Mouse (Mus musculus) kidney, adult 2 months (tissue): ENCODE results near the gene Dapp1. TPM values are rescaled to one million over a fixed set of nuclear protein-coding genes. Genes with fewer than 3 reads are reported as not detected.

Source experiments
- DNase-seq: peaks from one replicate; pipeline ENCODE4 v3.0.0; 2021
- H3K27ac ChIP-seq: fragments of 200-500 bp; 2 replicates; pipeline ENCODE4 v1.5.1; 2012; ENCODE audit warnings: low read depth, low read length, control low read depth, inconsistent platforms; ENCODE audit not compliant: insufficient read depth
- H3K27me3 ChIP-seq: fragments of 200-500 bp; replicated peaks from 2 replicates; pipeline ENCODE4 v1.6.1; 2012; ENCODE audit warnings: mild to moderate bottlenecking, moderate library complexity, low read length, inconsistent platforms; ENCODE audit not compliant: control insufficient read depth, insufficient read depth
- H3K36me3 ChIP-seq: fragments of 200-500 bp; 2 replicates; pipeline ENCODE4 v1.6.1; 2012; ENCODE audit warnings: mild to moderate bottlenecking, moderate library complexity, low read length, inconsistent platforms; ENCODE audit not compliant: control insufficient read depth, insufficient read depth
- H3K4me1 ChIP-seq: fragments of 200-500 bp; 2 replicates; pipeline ENCODE4 v1.6.1; 2011; ENCODE audit warnings: low read length; ENCODE audit not compliant: control insufficient read depth, insufficient read depth
- H3K4me3 ChIP-seq: fragments of 200-500 bp; 2 replicates; pipeline ENCODE4 v1.5.1; 2011; ENCODE audit warnings: mild to moderate bottlenecking, low read depth, low read length, control low read depth; ENCODE audit not compliant: insufficient read depth
- CTCF ChIP-seq: fragments of 200-500 bp; conservative IDR thresholded peaks from 2 replicates; pipeline ENCODE4 v1.5.1; 2011; ENCODE audit warnings: low read depth, mild to moderate bottlenecking, control low read depth, low read length, moderate library complexity, mixed read lengths; ENCODE audit not compliant: insufficient read depth, insufficient read length
- POLR2A ChIP-seq: fragments of 200-500 bp; IDR thresholded peaks from one replicate; pipeline ENCODE4 v1.6.1; 2011; ENCODE audit warnings: low read depth, low read length, control low read depth
- WGBS: fragments of 180-500 bp; shearing (Covaris S2); methylation state at CpG from one replicate; pipeline ENCODE4 v1.1.7; 2018; 5-methylcytosine and 5-hydroxymethylcytosine counted together
- polyA plus RNA-seq: library from polyadenylated mRNA; depleted of rRNA; stranded (reverse); fragments of >200 nt; gene quantifications from 2 replicates; pipeline ENCODE4 v1.2.3, GENCODE M21; 2012

Dapp1 gene
- polyA plus RNA-seq, 1 experiment, result 2.3 TPM

DNA sequence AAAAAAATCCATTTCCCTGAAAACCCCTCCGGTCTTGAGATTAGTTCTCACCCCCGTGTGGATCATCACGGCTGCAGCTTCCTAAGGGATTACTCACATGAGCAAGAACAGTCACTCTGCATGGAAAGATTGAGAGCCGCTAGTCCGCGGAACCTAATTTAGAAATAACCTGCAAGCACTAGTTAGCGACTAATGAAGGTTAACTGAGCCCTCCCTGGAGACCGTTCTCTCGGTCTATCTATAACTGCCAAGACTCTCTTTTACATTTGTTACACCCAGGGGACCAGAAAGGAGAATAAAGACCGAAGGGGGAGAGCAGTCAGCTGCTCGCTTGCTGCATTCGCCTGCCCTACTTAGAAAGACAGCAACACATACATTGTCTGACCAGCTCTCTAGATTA lies 35.5 kb upstream of the Dapp1 start:
- no peaks in the 10 kb centered on the region for H3K4me1 ChIP-seq
- H3K36me3 ChIP-seq, result no peaks in the 10 kb centered on the region
- 44% methylated on average over 12 of the region's 12 CpGs for WGBS
- H3K27me3 ChIP-seq, result no peaks in the 10 kb centered on the region
- no peak overlapping the region for H3K4me3 ChIP-seq
- H3K27ac ChIP-seq, result no peak overlapping the region
- no peak for DNase-seq
- TF ChIP-seq POLR2A, result no peak
- no peak for TF ChIP-seq CTCF

DNA sequence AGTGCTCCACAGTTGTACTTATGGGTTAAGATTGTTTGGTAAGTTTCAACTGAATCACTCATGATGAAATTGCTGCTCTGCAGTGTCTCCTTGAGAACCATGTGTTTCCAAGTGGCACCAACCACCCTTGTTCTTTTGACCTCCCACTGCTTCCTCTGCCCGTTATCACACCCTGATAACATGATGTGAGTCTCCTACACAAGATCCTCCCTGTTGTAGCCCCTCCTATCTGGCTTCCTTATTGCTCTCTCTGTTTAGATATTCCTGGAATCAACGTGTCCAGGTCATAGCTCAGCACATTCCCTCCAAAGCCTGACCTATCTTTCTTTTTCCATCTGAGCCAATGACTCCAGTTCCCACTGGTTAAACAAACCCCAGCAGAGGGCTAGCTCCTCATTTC lies 33.4 kb upstream of the Dapp1 start:
- Histone ChIP-seq H3K27me3 (no peaks in the 10 kb centered on the region), H3K27ac (no peak overlapping the region), H3K4me1 (no peaks in the 10 kb centered on the region), H3K36me3 (no peaks in the 10 kb centered on the region), H3K4me3 (no peak overlapping the region)
- TF ChIP-seq CTCF (no peak), POLR2A (no peak)
- no peak for DNase-seq
- 73% methylated on average over 2 of the region's 2 CpGs for WGBS

DNA sequence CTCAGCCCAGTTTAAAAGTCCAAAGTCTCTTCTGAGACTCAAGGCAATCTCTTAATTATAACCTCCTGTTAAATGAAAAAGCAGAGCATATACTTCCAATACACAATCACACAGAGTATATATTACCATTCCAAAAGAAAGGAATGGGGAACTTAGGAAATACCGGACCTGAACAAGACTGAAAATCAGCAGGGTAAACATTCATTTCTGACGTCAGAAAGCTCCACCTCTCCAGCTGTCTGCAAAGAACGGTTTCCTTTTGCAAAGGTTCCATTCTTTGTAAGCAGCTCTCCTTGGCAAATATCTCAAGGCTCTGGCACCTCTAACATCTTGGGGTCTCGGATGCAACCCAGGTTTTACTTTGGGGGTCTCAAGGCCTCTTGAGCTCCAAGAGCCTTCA lies 31.0 kb upstream of the Dapp1 start:
- no peaks in the 10 kb centered on the region for H3K36me3 ChIP-seq
- H3K4me1 ChIP-seq, result no peaks in the 10 kb centered on the region
- no peak overlapping the region for H3K27ac ChIP-seq
- no peaks in the 10 kb centered on the region for H3K27me3 ChIP-seq
- no peak for DNase-seq
- TF ChIP-seq POLR2A (no peak), CTCF (no peak)
- 41% methylated on average over 4 of the region's 4 CpGs for WGBS
- no peak overlapping the region for H3K4me3 ChIP-seq

DNA sequence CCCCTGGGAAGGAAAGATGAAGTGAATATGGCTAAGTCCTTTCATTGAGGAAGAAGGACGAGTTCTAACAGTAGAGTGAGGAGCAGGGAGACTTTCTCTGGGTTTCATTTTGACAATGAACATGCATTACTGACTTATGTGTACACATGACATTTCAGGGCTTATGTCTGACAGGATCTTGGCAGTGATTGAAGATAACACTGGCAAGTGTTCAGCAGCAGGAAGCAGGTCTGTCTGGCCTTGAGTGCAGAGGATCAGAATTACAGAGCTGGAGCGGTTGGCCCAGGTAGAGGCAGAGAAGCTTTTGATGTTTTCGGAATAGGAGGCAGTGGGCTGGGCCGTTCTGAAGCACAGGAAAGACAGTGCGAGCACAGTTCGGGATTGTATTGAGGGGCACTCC lies 26.8 kb upstream of the Dapp1 start:
- DNase-seq, result no peak
- TF ChIP-seq POLR2A (no peak), CTCF (no peak)

DNA sequence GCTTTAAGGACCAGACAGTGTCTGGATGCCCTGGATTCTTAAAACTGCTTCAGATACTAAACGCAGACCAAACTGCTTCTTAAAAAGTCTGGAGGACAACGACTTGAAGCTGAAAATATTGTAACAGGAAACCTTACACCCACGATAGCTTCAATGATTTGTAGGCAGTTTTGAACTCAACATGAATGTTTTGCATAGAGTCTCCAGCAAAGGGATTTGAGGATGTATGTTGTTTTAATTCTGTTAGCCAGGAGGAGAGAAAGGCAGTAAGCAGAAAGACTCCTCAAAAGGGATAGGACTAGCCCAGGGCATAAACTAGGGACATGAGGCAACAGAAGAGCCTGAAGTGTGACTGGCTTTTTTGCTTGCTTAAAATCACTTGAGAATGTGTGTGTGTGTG lies 25.6 kb upstream of the Dapp1 start:
- Histone ChIP-seq H3K4me1 (no peaks in the 10 kb centered on the region), H3K36me3 (no peaks in the 10 kb centered on the region), H3K27me3 (no peaks in the 10 kb centered on the region), H3K4me3 (no peak overlapping the region), H3K27ac (no peak overlapping the region)
- 27% methylated on average over 3 of the region's 3 CpGs for WGBS
- no peak for DNase-seq
- no peak for TF ChIP-seq POLR2A
- no peak for TF ChIP-seq CTCF

More for the DNA sequence above, 26.8 kb upstream of the Dapp1 start:
- H3K27me3 ChIP-seq, result no peaks in the 10 kb centered on the region
- H3K36me3 ChIP-seq, result no peaks in the 10 kb centered on the region
- H3K4me3 ChIP-seq, result no peak overlapping the region
- H3K4me1 ChIP-seq, result no peaks in the 10 kb centered on the region
- 74% methylated on average over 6 of the region's 6 CpGs for WGBS
- no peak overlapping the region for H3K27ac ChIP-seq

DNA sequence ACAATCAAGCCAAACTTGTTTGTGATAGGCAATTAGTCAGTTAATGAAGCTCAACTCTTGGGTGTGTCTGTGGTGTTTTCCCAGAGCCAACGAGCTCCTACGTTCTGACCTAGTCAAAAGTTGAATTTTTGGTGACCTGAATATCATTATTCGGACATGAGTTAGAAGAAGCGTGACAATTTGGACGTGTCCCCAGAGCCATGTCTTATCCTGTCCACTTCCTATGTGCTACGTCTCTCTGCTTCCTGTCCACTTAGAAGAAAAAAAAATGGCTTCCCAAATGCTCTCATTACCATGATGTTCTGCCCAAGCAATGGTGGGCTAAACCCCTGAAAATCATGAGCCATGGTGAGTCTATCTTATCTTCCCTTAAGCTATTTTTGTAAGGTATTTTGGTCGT lies 21.9 kb upstream of the Dapp1 start:
- Histone ChIP-seq H3K27me3 (no peaks in the 10 kb centered on the region), H3K27ac (no peak overlapping the region), H3K4me3 (no peak overlapping the region), H3K4me1 (no peaks in the 10 kb centered on the region), H3K36me3 (no peaks in the 10 kb centered on the region)
- 63% methylated on average over 7 of the region's 7 CpGs for WGBS
- DNase-seq, result no peak
- no peak for TF ChIP-seq CTCF
- no peak for TF ChIP-seq POLR2A

DNA sequence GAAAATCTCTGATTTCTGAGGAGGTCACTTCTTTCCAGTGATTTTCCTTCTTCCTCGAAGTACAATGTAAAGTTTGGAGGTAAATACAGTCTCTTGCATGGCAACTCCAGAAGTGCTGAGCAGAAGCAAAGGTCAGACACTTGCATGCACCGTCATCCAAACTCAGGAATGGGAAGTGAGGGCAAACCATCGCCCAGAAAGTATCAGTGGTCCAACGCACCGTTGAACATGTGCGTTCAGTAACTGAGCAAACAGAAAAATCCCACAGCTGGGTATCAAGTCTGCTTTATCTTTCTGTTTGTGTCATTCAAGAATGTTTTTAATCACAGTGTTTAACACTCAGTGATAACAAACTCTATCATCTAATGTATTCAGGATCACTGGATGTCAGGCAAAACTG lies 21.2 kb upstream of the Dapp1 start:
- no peaks in the 10 kb centered on the region for H3K27me3 ChIP-seq
- TF ChIP-seq POLR2A, result no peak
- TF ChIP-seq CTCF, result no peak
- no peak overlapping the region for H3K27ac ChIP-seq
- no peak for DNase-seq
- no peaks in the 10 kb centered on the region for H3K36me3 ChIP-seq
- H3K4me3 ChIP-seq, result no peak overlapping the region
- no peaks in the 10 kb centered on the region for H3K4me1 ChIP-seq
- 47% methylated on average over 6 of the region's 6 CpGs for WGBS

DNA sequence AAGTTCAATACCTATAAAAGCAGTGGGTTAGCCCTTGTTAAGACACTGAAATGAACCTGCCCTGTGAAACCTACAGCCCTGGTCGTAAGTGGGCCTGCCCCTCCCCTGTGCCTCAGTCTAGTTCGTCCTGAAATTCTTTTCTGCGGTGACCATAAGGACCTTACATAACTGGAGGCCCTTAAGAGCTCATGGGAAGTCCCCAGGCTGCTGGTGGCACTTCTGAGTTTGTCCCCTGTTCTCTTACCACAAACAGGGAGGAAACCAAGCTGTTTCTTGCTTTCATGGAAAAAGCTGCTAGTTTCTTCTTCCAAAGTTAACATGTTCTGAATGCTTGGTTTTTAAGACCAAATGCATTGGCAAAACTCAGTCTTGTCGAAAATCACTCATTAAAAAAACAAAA lies 20.5 kb upstream of the Dapp1 start:
- Histone ChIP-seq H3K36me3 (no peaks in the 10 kb centered on the region), H3K4me3 (no peak overlapping the region), H3K27me3 (no peaks in the 10 kb centered on the region), H3K27ac (no peak overlapping the region), H3K4me1 (no peaks in the 10 kb centered on the region)
- TF ChIP-seq POLR2A, result no peak
- no peak for TF ChIP-seq CTCF
- WGBS, result 76% methylated on average over 4 of the region's 4 CpGs
- DNase-seq, result no peak
